Mouse (Mus musculus) midbrain, embryonic 10.5 days (tissue): ENCODE measurements at regions not wholly inside any gene's neighbourhood (a gene's known extent, or its start where the extent isn't known, plus 50 kb on each side); places are given as distances from the start of the nearest gene placed in this dataset.
A peak's percentile ranks its signal among the peaks of the same experiment; 100 is the strongest.

Experiments
- DNase-seq: peaks from one replicate; pipeline ENCODE4 v3.0.0-alpha.2; 2017; ENCODE audit warnings: low spot score
- H3K27ac ChIP-seq: fragments of 300-500 bp; sonication (generic); replicated peaks from 2 replicates; pipeline ENCODE4 v1.5.1; 2016; ENCODE audit warnings: mild to moderate bottlenecking
- H3K27me3 ChIP-seq: fragments of 300-500 bp; sonication (generic); 2 replicates; pipeline ENCODE4 v1.6.1; 2016; ENCODE audit warnings: low read depth, mild to moderate bottlenecking; ENCODE audit not compliant: poor library complexity, severe bottlenecking
- H3K36me3 ChIP-seq: fragments of 300-500 bp; sonication (generic); 2 replicates; pipeline ENCODE4 v1.6.1; 2016; ENCODE audit warnings: mild to moderate bottlenecking, moderate library complexity
- H3K4me1 ChIP-seq: fragments of 300-500 bp; sonication (generic); 2 replicates; pipeline ENCODE4 v1.6.1; 2016
- H3K4me3 ChIP-seq: fragments of 300-500 bp; sonication (generic); 2 replicates; pipeline ENCODE4 v1.5.1; 2016; ENCODE audit warnings: mild to moderate bottlenecking, moderate library complexity
- H3K9me3 ChIP-seq: fragments of 300-500 bp; sonication (generic); replicated peaks from 2 replicates; pipeline ENCODE4 v1.6.1; 2016; ENCODE audit warnings: mild to moderate bottlenecking
- WGBS: fragments of 180-500 bp; shearing (Covaris S2); methylation state at CpG from one replicate; pipeline ENCODE4 v1.1.7; 2016; 5-methylcytosine and 5-hydroxymethylcytosine counted together

DNA sequence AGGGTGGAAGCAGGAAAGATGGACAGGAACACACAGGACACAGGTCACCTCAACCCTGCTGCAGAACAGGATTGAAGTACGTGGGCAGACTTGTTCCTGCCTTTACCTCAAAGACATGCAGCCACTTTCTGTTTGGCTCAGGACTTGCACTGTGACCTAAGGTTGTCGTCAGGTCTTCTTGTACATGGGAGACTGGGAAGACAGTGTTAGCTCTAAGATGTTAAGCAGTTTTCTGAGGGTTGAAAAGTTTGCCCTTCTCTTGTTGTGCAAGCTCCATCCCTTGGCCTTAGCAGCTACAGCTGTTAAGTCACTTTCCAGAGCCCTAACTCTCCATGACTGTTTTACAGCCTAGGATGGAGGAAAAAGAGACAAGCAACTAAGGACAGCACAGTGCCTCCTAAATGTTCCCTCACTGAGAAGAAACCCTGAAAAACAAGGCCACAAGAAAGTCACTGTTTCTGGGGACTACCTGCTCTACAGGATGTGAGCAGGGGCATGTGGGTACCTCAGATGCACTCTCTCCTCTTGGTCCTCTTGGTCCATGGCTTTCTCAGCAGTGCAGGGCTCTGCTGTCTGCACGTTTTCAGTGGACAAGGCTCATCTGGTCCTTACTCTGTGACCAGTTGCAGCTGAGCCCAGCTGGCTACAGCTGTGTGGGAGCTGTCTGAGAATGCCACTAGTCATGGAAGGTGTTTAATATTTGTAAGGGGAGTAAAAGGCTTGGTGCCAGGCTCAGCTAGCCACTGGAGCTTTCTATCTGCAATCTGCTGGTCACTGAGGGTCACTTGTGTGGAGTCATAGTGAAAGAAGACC, 122.1 kb upstream of the Gm5148 start:
- DNase-seq: peak; percentile 6
- Histone ChIP-seq H3K27ac (no peak overlapping the region), H3K27me3 (no peaks in the 10 kb centered on the region), H3K36me3 (no peaks in the 10 kb centered on the region), H3K4me3 (no peak overlapping the region), H3K4me1 (no peaks in the 10 kb centered on the region), H3K9me3 (no peaks in the 10 kb centered on the region)
- WGBS: 81% methylated on average over 3 of the region's 3 CpGs

DNA sequence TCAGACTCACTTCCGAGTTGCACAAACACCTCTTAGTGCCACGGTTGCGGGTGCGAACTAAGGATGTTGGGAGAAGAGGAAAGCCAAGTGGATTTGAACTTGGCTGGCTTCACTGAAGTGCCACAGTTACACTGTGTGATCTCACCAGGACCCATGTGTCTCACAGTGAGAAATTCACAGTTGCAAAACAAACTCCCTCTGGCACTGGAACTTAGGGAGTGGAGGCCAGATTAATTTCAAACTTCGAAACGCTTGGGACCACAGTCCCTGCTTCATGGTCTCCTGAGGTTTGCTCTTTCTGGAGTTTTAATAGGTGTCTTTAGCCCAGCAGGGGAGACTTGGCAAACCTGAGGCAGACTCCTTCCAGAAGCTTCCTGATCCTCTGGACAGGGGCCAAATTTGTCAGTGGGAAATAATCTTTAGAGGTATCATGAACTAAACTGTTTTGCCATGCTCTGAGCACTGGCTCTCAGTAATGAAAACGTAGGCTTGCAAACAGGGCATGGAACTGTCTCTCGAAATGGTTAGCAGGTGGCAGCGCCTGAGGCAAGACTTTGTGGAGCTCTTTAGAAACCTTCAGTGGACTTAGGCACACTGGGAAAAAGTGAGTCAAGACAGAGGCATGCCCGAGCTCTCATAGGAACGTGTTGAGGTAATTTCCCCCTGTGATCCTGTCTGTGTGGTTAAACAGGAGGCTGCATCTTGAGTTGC, 121.2 kb upstream of the Gm5148 start:
- Histone ChIP-seq H3K4me3 (no peak overlapping the region), H3K36me3 (no peaks in the 10 kb centered on the region), H3K27ac (no peak overlapping the region), H3K9me3 (no peaks in the 10 kb centered on the region), H3K4me1 (no peaks in the 10 kb centered on the region), H3K27me3 (no peaks in the 10 kb centered on the region)
- peak; percentile 7 for DNase-seq
- WGBS: 86% methylated on average over 11 of the region's 11 CpGs

DNA sequence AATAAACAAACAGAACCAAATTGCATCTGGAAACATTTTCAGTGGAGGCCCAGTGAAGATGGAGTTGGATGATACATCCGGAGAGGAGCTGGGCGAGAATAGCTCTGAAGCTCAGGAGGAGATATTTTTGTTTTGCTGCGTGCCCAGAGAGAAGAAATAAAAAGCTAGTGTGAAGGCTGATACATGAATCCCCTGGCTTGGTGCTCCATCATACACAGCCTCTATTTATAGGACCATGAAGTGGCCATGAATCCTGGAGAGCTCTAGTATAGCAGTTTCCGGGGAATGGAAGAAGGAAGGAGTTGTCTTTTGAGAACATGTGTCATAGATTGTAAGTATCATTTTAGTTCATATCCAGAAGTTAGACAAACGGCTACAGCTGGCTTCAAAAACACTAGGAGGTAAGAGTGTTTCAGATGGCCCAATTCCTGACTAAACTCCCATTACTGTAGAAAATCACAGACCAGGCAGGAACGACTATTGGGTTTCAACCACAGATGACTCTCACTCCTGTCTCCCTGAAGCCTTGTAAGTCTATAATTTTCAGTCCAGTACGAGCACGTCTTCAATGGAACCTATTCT, 120.5 kb upstream of the Gm5148 start:
- DNase-seq: peak; percentile 8
- Histone ChIP-seq H3K4me1 (no peaks in the 10 kb centered on the region), H3K27ac (no peak overlapping the region), H3K4me3 (no peak overlapping the region), H3K36me3 (no peaks in the 10 kb centered on the region), H3K27me3 (no peaks in the 10 kb centered on the region), H3K9me3 (no peaks in the 10 kb centered on the region)
- 76% methylated on average over 8 of the region's 8 CpGs for WGBS

DNA sequence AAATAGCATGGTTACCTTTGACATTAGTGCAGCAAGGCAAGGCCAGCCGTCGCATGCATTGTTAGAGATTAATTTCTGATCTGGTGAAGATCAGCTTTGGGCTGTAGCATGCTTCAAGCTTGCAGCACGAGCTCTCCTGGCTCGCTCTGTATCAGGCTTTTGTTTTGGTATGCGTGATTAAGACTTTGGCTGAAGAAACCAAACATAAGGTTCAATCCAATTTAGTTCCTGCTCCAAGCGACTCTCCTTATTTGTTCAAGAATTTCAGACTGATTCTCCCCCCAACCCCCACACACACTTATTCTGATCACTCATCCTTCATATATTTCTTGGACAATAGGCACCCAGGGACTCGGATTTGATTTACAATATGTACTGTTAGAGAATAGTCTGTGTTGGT, 118.0 kb upstream of the Gm5148 start:
- Histone ChIP-seq H3K36me3 (no peaks in the 10 kb centered on the region), H3K27me3 (no peaks in the 10 kb centered on the region), H3K4me3 (no peak overlapping the region), H3K9me3 (no peaks in the 10 kb centered on the region), H3K4me1 (no peaks in the 10 kb centered on the region), H3K27ac (no peak overlapping the region)
- whole genome bisulfite sequencing: 80% methylated on average over 7 of the region's 7 CpGs
- DNase-seq: peak; percentile 4

DNA sequence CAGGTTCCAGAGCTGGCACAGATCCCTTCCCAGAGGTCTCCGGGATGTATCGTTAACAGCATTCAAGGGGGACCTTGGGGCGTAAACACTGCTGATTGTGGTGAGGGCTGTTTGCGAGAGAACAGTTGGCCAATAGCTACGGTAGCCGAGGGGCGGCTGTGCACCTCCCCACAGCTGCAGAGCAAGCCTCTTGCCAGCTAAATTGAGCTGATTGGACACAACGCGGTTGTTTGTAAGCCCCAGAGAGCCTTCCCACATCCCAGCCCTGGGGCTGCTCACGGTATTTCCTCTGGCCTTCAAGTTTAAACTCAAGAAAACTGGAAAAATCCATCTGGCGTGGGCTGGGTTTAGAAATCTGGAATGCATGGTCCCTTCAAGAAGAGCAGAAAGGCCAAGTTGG, 114.6 kb upstream of the Gm5148 start:
- DNase-seq: peak; percentile 10
- 83% methylated on average over 11 of the region's 11 CpGs for WGBS

DNA sequence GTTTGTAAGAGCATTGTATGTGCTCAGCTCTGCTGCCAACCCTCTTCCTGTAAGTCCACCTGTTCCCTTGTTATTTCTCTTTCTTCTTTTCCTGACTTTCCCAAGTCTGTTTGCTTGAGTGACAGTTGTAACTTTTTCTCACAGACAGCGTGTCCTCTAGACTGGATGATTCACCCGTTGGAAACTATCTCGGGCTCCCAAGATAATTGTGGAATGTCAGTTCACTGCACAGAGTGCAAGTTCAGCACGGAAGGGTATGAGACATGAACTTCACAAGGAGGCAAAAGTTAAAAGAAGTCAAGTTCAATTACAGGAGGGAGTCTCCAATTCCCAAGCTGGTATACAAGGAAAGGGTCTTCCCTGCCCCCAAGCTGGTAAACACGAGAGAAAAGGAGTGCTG, 112.5 kb upstream of the Gm5148 start:
- WGBS: 85% methylated on average over 5 of the region's 5 CpGs
- Histone ChIP-seq H3K4me1 (no peaks in the 10 kb centered on the region), H3K9me3 (no peaks in the 10 kb centered on the region), H3K27ac (no peak overlapping the region), H3K27me3 (no peaks in the 10 kb centered on the region), H3K36me3 (no peaks in the 10 kb centered on the region), H3K4me3 (no peak overlapping the region)
- DNase-seq: peak; percentile 9

More for the DNA sequence above, 114.6 kb upstream of the Gm5148 start:
- Histone ChIP-seq H3K27ac (no peak overlapping the region), H3K9me3 (no peaks in the 10 kb centered on the region), H3K27me3 (no peaks in the 10 kb centered on the region), H3K4me3 (no peak overlapping the region), H3K36me3 (no peaks in the 10 kb centered on the region), H3K4me1 (no peaks in the 10 kb centered on the region)

DNA sequence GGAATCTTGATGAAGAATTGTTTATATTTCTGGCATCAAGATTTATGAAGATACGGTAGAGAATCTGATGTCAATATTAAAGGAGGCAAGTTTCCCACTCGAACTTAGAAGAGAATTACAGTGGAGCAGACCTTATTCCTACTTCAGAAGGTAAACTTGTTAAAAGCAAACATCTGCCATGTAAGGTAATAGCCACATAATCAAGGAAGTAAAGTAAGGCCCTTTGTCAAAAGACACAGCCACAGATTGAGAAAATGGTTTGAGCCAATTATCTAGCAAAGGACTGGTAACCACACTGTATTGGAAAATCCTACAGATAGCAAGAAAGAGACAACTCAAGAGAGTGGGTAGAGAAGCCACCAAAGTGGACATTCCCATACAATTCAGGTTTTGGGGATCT, 111.4 kb upstream of the Gm5148 start:
- H3K36me3 ChIP-seq: no peaks in the 10 kb centered on the region
- no peaks in the 10 kb centered on the region for H3K9me3 ChIP-seq
- no peak overlapping the region for H3K27ac ChIP-seq
- H3K4me3 ChIP-seq: no peak overlapping the region
- WGBS: 86% methylated on average over 2 of the region's 2 CpGs
- no peaks in the 10 kb centered on the region for H3K4me1 ChIP-seq
- DNase-seq: no peak
- H3K27me3 ChIP-seq: no peaks in the 10 kb centered on the region

DNA sequence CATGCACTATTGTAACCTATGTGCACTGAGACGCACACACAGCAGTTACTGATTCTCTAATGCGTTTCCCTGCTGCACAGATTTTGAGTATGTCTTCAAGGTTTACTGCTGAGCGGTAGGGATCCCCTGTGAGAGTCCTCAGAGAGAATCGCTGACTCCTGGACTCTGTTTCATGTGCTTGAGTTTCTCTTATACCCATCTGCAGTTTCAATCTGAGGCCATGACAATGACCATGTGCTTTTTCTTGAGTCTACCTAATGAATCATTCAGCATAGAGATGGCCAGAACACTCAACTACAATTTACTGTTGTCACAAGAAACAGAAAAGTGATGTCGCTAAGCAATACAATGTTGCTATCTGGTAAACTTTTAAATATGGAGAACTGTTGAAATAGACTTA, 110.8 kb upstream of the Gm5148 start:
- Histone ChIP-seq H3K9me3 (no peaks in the 10 kb centered on the region), H3K36me3 (no peaks in the 10 kb centered on the region), H3K4me3 (no peak overlapping the region), H3K4me1 (no peaks in the 10 kb centered on the region), H3K27me3 (no peaks in the 10 kb centered on the region), H3K27ac (no peak overlapping the region)
- WGBS: 92% methylated on average over 5 of the region's 5 CpGs
- DNase-seq: peak; percentile 3

DNA sequence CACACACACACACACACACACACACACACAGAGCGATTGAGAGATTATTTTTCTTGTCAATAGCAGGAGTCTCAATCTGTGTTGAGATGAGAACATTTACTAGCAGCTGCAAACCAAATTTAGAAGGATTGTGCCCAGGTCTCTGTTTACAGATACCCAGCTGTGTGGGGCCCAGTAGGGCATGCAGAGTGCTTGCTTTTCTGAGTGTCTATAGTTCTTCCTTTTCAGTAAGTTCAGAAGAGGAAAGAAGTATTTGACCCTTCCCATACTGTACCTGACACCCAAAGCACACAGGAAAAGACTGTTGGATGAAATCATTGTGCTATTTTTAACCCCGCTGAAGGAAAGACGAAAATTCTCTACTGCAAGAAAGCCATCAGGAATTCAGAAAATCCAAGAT, 110.3 kb upstream of the Gm5148 start:
- no peaks in the 10 kb centered on the region for H3K9me3 ChIP-seq
- WGBS: 87% methylated on average over 3 of the region's 3 CpGs
- no peaks in the 10 kb centered on the region for H3K27me3 ChIP-seq
- H3K4me3 ChIP-seq: no peak overlapping the region
- no peak overlapping the region for H3K27ac ChIP-seq
- no peaks in the 10 kb centered on the region for H3K4me1 ChIP-seq
- peak; percentile 6 for DNase-seq
- no peaks in the 10 kb centered on the region for H3K36me3 ChIP-seq

DNA sequence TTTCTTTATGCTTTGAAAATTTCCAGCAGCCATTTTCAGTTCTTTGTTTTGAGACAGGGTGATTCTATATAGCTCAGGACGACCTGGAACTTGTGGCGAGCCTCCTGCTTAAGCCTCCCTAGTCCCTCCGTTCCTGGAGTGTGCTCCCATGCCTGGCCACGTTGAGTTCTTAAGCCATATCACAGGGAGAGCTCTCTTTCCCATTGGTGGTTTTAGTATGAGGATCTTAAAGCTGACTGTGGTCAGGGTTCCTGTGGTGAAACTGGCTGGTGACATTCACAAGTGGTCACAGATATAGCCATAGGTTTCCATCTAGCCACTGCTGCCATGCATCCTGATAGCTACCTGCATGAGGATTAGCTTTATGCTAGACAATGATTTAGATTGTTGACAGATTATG, 109.1 kb upstream of the Gm5148 start:
- Histone ChIP-seq H3K9me3 (no peaks in the 10 kb centered on the region), H3K27me3 (no peaks in the 10 kb centered on the region), H3K27ac (no peak overlapping the region), H3K4me3 (no peak overlapping the region), H3K4me1 (no peaks in the 10 kb centered on the region), H3K36me3 (no peaks in the 10 kb centered on the region)
- WGBS: 73% methylated on average over 4 of the region's 4 CpGs
- DNase-seq: no peak

DNA sequence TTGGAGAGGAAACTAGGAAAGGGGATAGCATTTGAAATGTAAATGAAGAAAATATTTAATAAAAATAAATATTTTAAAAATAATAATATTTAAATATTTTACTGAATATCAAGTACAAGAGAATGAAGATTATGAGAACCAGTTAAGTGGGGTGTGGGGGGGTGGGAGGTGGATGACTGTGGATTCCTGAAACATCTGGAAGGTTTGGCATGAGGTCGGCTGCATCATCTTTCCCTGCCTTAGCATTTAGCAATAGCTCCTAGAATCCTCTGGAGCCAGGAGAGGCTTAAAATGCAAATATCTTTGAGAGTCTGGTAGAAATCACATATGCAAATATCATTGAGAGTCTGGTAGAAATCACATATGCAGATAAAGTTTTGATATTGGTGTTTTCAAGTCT, 103.3 kb upstream of the Gm5148 start:
- H3K9me3 ChIP-seq: no peaks in the 10 kb centered on the region
- H3K4me3 ChIP-seq: no peak overlapping the region
- no peaks in the 10 kb centered on the region for H3K36me3 ChIP-seq
- H3K27ac ChIP-seq: no peak overlapping the region
- no peak for DNase-seq
- H3K27me3 ChIP-seq: no peaks in the 10 kb centered on the region
- WGBS: 68% methylated on average over 1 of the region's 1 CpGs
- H3K4me1 ChIP-seq: no peaks in the 10 kb centered on the region

DNA sequence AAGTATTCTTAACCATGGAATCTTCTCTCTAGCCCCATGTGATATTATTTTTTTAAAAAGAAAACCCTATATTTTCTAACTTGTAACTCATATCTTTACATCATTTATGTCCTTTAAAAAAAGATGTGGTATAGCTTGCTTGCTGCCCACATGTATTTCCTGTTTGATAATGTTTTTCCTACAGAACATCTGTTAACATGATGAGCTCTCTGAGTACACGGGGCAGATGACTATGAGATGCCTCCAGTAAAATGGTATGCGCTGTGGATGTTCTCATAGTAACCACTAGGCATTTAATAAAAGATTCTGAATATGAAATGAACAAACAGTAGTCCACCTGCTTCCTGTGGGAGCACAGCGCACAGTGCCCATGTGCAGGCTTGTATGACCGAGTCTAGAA, 101.3 kb upstream of the Gm5148 start:
- 93% methylated on average over 4 of the region's 4 CpGs for WGBS
- no peaks in the 10 kb centered on the region for H3K36me3 ChIP-seq
- H3K4me3 ChIP-seq: no peak overlapping the region
- no peak overlapping the region for H3K27ac ChIP-seq
- no peaks in the 10 kb centered on the region for H3K4me1 ChIP-seq
- no peaks in the 10 kb centered on the region for H3K27me3 ChIP-seq
- DNase-seq: no peak
- no peaks in the 10 kb centered on the region for H3K9me3 ChIP-seq

DNA sequence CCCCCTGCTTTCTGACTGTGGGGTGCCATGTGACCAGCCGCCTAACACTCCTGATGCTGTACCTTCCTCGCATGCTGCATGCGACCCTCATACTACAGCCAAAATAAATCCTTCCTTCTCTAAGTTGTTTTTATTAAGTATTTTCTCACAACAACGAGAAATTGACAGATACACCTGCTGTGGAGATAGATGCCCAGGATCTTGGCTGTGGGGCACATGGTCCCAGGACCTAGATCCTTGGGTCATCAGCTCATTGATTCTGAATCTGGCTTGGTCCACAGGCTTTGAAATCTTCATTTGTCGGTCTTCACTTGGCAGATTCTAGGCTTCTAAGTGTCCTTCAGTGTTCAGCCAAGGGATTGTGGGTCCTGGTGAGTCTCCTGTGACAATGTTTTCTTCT, 100.4 kb upstream of the Gm5148 start:
- no peak for DNase-seq
- H3K27ac ChIP-seq: no peak overlapping the region
- 94% methylated on average over 5 of the region's 5 CpGs for WGBS
- H3K4me1 ChIP-seq: peaks cover 7% of the 10 kb centered on the region
- no peaks in the 10 kb centered on the region for H3K27me3 ChIP-seq
- H3K4me3 ChIP-seq: no peak overlapping the region
- H3K9me3 ChIP-seq: no peaks in the 10 kb centered on the region
- no peaks in the 10 kb centered on the region for H3K36me3 ChIP-seq
